Mouse (Mus musculus) megakaryocyte-erythroid progenitor cell, adult 5-6 weeks (primary cell): Measurements from ENCODE around the gene Pitpnm3. TPM values are rescaled to one million over a fixed set of nuclear protein-coding genes. Genes with fewer than 3 reads are reported as not detected.

Experiments
- ATAC-seq: replicated peaks from 2 replicates; pipeline ENCODE4 v1.8.0; 2016; ENCODE audit warnings: mild to moderate bottlenecking, inconsistent platforms; ENCODE audit not compliant: severe bottlenecking, poor library complexity, low FRiP score, low TSS enrichment
- total RNA-seq, 2 experiments: library from RNA; stranded (forward) in 1 of 2; stranded (reverse) in 1 of 2; fragments of 200-1000, 215-1000 nt in 1 of 2; fragments of >200 nt in 1 of 2; fragmentation: Nextera tagmentation in 1 of 2; gene quantifications; 2 replicates each; pipeline ENCODE4 v1.2.3; 2014 to 2017

Gene Pitpnm3
- total RNA-seq, 2 experiments from 2014 or later = not detected

GRCm38 (mm10) chr11:72060416-72060815, 75.2 kb downstream of the Pitpnm3 start:
- no peak for ATAC-seq

- no peak for ATAC-seq
Observed at GRCm38 (mm10) chr11:72057166-72057565, 78.4 kb downstream of the Pitpnm3 start.

GRCm38 (mm10) chr11:72055176-72055575, 80.4 kb downstream of the Pitpnm3 start:
- no peak for ATAC-seq

- ATAC-seq = peak; percentile 88
Observed at GRCm38 (mm10) chr11:72052636-72053035, 82.9 kb downstream of the Pitpnm3 start.

- no peak for ATAC-seq
Observed at GRCm38 (mm10) chr11:72052221-72052620, 83.4 kb downstream of the Pitpnm3 start.

- no peak for ATAC-seq
Observed at GRCm38 (mm10) chr11:72050895-72051858, 84.4 kb downstream of the Pitpnm3 start.

- ATAC-seq = no peak
Observed at GRCm38 (mm10) chr11:72050168-72050894, 85.2 kb downstream of the Pitpnm3 start.

GRCm38 (mm10) chr11:72049171-72049759, 86.3 kb downstream of the Pitpnm3 start:
- ATAC-seq = no peak

- no peak for ATAC-seq
Observed at GRCm38 (mm10) chr11:72048730-72049129, 86.8 kb downstream of the Pitpnm3 start.

- ATAC-seq = no peak
Observed at GRCm38 (mm10) chr11:72044231-72044630, 91.3 kb downstream of the Pitpnm3 start.

- no peak for ATAC-seq
Observed at GRCm38 (mm10) chr11:72042631-72043030, 92.9 kb downstream of the Pitpnm3 start.

- peak; percentile 86 for ATAC-seq
Observed at GRCm38 (mm10) chr11:72041768-72042607, 93.6 kb downstream of the Pitpnm3 start, which contains the start of gene Pimreg. TSS of gene Pimreg (plus strand) at chr11:72042032.

- ATAC-seq = no peak
Observed at GRCm38 (mm10) chr11:72041290-72041767, 94.2 kb downstream of the Pitpnm3 start.

- ATAC-seq = no peak
Observed at GRCm38 (mm10) chr11:72039599-72040386, 95.8 kb downstream of the Pitpnm3 start.

GRCm38 (mm10) chr11:72037996-72038395, 97.6 kb downstream of the Pitpnm3 start:
- ATAC-seq = 0 out of 2 replicates have a peak, but pooled peaks have one; percentile 27

GRCm38 (mm10) chr11:72037409-72037808, 98.2 kb downstream of the Pitpnm3 start, which contains the start of gene Aipl1:
TSS of gene Aipl1 (minus strand) at chr11:72037509.
- ATAC-seq = no peak

- no peak for ATAC-seq
Observed at GRCm38 (mm10) chr11:72032589-72032988, 103.0 kb downstream of the Pitpnm3 start.

GRCm38 (mm10) chr11:72032091-72032490, 103.5 kb downstream of the Pitpnm3 start:
- ATAC-seq = no peak
